Mouse (Mus musculus) adrenal gland, adult 18-20 months (tissue): Measurements from ENCODE around the gene Inpp5b. TPM values are rescaled to one million over a fixed set of nuclear protein-coding genes. Genes with fewer than 3 reads are reported as not detected.
A peak's percentile ranks its signal among the peaks of the same experiment; 100 is the strongest.
"Not testable (repeated sequence)": the region's sequence is repeated elsewhere in the genome, so short reads cannot be mapped to it uniquely, and the experiment has no call there.

Source experiments
- DNase-seq, 2 experiments: peaks; one replicate each; pipeline ENCODE4 v3.0.0; 2021 to 2022; ENCODE audit warnings: low spot score in 2 of 2
- total RNA-seq, 2 experiments: library from RNA; stranded (reverse); gene quantifications; 1 replicate in 1 of 2; 2 replicates in 1 of 2; pipeline ENCODE4 v1.2.3; 2021

Inpp5b gene
- total RNA-seq, 2 experiments from 2014 or later, result 16.9 to 18.8 TPM

DNA sequence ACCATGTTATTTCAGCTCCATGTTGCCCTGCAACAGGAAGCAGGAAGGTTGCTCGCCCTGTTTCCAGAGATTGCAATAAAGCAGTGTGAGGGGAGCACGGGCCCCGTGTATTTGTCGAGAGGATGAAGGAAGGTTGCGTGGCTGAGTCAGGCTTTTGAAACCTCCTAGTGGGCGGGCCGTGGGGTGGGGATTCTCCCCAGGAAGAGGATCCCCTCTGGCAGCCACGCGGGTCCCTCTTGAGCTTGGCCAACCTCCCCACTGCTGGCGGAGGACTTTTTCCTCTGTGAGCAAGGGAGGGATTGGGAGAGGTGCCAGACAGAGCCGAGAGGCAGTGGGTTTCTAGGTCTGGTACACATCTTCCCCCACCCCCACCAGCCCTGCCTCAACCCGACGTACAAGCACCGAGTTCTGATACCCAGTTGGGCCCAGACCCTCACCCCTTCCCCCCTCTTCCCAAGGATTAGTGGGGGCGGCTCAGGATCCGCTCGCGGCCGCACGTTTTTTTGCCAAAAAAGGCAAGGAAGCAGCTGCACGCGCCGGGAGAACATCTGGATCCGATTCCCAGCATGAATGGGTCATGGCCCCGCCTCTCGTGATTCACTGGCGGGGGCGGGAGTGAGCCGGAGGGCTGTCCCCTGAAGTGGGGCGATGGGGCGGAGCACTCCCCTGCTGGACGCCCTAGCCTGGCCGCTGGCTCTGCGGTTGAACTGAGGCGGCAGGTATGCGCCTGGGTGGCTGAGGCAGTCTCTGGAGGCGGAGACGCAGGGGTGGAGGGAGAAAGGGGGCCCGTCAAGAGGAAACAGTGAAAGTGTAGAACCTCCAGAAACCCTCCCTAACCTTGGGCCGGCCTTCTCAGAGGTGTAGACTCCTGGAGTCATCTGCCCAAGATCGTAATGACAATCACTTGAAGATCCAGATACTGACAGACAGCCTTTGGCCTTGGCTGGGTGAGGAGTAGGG is 32.9 kb upstream of the Inpp5b start:
- DNase-seq, result peak; percentile 93

DNA sequence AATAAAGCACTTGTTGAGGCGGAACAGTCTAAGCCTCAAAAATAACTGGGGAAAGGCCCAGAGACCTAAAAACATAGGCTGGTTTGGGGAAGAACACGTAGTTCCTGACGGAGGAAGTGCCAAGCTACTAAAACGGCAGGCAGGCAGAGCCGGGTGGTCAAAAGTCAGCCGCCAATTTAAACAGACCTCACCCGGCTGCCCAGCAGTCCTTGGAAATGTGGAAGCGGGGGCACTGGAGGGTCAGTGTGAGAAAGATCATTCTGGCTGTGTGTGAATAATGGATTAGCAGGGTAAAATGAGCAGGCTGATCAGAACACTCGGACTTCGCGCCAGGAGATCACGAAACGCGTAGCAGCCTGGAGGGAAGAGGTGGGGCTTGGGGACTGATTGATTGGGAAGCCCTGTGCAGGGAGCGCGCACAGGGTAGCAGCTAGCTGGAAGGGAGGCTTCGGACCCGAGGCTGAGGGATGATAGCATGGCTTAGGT is 31.6 kb upstream of the Inpp5b start:
- DNase-seq, result peak; percentile 49 to 57

DNA sequence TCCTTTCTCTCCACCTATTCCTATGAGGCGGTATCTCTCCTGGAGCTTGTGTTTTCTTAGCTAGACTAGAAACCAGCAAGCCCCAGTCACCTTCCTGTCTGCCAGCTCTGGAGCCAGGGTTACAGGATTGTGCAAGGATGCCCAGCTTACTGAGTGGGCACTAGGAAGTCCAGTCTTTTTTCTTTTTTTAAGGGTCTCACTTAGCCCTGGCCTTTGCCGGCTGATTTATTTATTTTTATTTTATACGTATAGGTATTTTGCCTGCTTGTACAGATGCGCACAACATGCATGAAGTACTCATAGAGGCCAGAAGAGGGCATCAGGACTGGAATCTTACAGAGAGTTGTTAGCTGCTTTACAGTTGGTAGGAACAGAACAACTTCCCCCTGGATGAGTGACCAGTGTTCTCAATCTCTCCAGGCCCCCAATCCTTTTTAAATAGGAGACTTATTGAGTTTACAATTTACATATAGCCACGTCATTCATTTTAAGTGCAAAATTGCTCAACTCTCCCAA is 30.8 kb upstream of the Inpp5b start:
- DNase-seq, result peak in 1 of 2 experiments; percentile 22

DNA sequence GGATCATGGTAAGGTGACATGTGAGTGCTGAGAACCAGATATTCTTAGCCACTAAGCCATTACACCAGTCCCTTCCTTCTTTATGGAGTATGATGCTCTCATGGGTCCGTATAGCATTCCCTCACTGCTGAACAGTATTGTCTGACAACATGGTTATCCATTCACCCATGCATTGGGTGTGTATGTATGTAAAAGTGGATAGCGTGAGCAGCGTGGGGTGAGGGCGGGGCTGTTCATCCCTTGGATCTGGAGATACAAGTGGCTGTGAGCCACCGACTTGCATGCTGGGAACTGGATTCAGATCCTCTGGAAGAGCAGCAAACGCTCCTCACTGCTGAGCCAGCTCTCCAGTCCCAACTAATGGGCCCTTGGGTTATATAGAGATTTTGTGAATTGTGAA is 29.0 kb upstream of the Inpp5b start:
- DNase-seq, result no peak

DNA sequence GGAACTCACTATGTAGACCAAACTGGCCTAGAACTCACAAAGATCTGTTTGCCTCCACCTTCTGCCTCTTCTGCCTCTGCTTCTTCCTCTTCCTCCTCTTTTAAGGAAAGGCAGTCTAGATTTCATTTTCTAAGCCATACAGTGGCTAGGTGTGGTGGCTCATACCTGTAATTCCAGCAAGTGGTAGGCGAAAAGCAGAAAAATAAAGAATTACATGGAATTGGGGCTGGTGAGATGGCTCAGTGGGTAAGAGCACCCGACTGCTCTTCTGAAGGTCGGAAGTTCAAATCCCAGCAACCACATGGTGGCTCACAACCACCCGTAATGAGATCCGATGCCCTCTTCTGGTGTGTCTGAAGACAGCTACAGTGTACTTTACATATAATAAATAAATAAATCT is 27.8 kb upstream of the Inpp5b start:
- DNase-seq, result not testable (repeated sequence)

DNA sequence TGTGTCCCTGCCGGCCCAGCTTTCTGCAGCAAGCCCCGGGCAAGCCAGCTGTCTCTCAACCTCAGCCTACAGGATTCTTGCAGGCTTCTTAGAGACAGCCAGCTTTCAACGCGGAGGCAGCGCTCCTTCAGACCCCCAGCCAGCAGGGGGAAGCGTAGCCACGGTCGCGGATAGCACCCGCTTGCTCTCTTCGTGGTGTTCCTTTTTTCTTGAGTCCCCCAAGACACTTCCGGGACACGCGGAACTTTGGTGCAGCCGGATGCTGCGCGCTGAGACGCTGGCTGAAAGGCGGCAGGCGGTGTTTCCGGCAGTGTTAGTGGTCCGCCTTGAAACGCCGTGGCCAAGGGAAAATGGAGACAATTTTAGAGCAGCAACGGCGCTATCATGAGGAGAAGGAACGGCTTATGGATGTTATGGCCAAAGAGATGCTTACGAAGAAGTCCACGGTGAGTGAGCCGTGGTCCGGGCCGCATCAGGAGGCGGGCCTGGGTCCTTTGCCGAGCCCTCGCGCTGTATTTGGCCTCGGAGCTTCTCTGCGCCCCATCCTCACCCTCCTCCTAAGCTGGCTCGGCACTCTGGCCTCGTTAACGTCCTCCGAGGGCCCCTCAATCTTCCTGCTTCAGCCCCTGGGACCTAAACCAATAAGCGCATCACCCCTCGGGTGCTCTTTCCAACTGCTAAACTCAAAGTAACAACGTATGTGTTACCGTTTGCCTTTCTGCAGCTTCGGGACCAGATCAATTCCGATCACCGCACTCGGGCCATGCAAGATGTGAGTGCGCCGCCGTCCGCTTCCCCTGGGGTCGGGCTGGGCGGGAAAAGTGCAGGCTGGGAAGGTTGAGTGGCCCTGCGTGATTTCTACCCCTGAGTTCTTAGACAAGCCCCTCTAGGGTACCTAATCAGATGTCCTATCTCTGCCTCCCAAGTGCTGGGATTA is 26.8 kb upstream of the Inpp5b start, which contains the start of gene Sf3a3:
Gene Sf3a3, plus strand, starts transcription at position 232 of the 937 bp plus-strand sequence.
- peak; percentile 88 to 93 for DNase-seq

DNA sequence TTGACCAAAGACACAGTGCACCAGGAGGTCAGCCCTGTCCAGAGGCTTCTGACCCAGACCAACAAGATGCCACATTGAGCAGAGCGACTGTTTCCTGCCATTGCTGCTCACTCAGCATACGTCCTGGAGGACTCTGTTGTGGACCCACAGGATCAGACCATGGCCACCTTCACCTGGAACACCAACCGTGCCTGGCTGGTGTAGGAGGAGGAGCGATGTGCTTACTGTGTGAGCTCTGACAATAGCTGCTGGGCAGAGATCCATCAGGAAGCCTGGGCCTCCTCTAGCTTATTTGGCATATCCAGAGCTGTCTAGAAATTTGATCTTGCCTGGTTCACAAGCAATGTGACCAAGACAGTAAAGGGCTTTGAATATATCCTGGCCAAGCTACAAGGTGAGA is 22.5 kb upstream of the Inpp5b start:
- DNase-seq, result no peak

DNA sequence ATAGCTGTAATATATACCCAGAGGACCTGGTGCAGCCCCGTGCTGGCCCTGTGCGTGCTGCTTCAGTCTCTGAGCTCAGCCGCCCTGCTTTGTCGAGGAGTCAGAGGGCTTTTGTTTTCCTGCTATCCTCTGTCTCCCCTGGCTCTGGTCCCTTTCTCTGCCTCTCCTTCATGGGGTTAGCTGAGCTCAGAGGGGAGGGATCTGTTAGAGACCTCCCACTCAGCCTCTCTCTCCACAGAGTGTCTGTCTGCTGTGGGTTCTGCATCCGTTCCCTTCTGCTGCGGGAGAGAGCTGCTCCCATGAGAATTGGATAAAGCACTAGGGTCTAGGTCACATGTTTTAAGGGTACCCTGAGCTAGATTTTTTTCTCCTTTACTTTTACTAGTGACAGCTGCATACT is 15.5 kb upstream of the Inpp5b start:
- no peak for DNase-seq

DNA sequence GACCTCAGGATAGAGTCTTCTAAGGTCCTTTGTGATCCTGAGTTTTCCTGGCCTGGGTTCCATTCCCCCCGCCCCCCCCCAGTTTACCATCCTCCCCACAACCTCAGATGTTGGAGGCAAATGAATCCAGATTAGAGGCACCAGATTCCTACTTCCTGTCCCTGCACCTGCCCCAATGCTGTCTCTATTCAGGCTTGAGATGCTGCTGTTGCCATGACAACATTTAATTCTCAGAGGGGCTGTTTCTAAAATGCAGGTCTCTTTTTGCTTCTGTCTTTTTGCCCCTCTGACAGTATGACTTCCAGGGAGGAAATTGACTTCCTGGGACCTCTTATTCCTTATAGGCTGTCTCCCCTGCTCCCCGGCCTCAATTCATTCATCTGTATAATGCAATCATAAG is 4.7 kb upstream of the Inpp5b start:
- DNase-seq, result no peak

DNA sequence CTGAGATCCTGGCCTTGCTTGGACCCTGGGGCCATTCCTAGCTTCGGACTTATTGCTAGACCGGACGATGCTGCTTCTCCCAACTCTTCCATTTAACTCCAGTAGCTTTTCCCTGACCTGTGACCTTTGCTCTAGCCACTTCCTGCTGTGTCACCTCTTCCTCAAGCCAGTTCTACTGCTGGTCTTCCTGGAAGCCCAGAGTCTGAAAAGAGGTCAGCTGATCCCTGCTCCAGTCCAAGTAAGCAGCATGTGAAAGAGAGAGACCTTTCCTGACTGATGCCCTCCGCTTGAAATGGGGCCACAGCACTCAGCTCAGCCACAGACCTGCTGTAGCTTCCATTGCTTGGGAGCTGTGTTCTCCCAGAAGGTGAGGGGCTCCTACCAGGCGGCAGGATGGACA is 4.2 kb upstream of the Inpp5b start:
- no peak for DNase-seq

DNA sequence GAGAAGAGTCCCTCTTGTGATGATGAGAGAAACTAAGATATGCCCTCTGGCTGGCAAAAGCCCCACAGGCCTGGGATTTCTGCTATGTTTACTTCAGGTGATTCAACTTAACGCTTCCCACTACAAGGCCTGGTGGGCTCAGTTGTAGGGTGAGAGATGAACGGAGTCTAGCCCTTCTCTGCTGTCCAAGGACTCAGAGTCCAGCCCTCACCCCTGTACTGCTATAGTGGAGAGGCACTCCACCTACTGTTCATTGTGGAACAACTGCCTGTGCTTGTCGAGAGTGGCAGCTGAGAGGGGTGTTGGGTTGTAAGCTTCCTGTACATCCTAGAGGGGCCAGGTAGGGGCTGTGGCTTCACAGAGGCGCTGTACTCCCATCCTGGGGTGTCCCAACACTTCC is 3.6 kb upstream of the Inpp5b start:
- DNase-seq, result no peak

DNA sequence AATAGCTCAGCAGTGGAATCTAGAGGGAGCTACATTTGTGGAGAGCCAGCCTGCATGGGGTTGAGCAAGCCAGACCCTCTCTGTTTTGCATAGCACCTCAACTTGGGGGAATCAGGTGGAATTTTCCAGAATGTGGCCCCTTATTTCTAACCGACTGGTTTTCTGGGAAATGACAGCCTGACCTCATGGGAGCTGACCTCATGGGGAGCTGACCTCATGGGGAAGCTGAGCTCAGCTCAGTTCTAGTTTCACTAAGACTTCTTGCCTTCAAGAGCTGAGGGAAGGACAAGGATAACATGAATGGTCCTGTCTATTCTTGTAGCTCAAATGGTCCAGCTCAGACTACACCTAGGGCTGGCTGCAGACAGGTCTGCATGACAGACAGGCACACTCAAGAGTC is 2.9 kb upstream of the Inpp5b start:
- DNase-seq, result no peak

DNA sequence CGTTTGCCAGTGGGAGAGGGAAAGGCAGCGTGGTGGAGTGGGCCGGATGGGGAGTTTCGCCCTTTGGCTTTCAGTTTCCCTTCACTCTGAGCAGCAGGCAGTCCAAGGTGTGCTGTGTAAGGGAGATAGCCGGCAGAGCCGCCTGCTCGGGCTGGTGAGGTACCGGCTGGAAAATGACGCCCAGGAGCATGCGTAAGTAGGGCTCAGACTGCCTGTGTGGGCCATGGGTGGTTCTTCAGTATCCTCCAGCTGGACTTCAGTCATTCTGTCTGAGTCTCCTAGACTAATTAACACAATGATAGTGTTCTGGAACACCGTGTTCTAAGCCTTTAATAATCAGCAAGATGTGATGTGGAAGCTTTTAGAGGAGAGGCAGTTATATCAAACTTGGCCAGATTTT is 1.2 kb downstream of the Inpp5b start:
- no peak for DNase-seq

DNA sequence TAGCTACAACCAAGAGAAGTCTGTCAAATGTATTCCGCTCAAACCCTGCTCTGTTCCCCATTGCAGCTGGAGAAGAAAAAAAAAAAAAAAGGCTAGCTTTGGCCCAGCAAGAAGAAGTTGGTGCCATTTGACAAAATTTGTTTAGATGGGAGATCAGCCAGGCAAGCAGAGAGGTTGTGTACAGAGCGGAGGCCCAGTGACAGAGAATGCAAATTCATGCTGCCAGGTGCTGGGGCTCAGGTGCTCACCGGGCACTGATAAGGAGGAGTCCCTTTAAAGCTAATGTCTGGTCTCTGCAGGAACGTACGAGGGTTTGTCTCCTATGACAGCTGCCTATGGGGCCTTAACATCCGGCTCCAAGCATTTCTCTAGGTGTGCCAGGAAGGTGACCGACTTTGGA is 4.9 kb downstream of the Inpp5b start:
- DNase-seq, result no peak

DNA sequence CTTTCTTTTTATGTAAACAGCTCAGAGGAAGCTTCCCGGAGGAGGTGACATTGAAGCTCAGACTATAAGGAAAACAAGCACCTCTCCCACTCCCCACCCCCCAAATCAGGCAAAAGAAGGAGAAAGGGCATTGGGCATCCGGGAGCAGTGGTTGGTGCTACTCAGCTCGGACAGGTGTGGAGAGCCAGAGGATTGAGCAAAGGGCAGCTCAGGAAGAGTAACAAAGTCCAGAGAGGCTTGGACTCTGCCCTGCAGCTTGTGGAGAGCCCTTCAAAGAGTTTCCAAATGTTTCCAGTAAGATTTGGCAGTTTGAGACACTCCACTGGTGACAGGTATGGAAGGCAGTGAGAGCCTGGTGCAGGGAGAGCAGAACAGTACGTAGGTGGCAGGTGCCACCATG is 6.2 kb downstream of the Inpp5b start:
- DNase-seq, result no peak

DNA sequence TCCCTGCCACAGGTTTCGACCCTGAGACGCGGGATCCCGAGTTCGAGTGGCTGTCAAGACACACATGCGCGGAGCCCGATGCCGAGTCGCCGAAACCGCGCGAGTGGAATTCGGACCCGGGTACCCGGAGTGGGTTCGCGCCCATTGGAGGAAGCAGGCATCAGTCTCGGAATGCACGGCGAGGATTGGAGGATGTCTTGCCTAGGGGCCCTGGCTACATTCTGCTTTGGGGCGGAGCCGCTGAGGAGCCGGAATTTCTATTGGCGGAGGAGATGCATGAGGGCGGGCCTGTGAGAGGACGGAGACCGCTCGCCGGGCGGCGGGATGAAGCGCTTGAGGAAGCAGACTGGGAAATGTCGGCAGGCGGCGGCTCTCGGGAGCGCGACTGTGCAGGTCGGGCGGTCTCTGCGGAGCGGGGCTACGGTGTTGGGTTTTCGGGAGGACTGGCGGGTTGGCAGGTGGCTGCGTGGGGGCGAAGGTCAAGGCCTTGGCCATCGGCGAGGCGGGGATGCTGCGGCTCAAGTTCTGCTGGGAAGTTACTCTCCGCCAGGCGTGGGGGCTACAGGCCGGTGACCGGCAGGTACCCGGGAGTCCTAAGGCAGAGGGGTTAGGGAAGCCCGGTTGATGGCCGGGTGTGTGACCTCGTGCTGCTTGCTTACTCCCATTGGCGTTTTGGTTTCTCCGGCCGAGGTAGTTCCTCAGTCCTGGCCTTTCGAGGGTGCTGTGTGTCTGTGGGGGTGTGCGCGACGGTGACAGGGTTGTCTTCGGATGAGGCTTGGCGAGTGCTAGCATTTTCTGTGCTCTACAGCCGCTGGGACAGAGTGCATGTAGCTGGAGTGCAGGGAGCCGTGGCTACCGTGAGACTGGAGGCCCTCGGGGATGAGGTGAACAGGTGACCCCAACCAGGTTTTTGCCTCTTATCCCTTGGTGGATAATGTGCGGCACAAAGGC is 9.9 kb downstream of the Inpp5b start:
- DNase-seq, result peak; percentile 95 to 96

DNA sequence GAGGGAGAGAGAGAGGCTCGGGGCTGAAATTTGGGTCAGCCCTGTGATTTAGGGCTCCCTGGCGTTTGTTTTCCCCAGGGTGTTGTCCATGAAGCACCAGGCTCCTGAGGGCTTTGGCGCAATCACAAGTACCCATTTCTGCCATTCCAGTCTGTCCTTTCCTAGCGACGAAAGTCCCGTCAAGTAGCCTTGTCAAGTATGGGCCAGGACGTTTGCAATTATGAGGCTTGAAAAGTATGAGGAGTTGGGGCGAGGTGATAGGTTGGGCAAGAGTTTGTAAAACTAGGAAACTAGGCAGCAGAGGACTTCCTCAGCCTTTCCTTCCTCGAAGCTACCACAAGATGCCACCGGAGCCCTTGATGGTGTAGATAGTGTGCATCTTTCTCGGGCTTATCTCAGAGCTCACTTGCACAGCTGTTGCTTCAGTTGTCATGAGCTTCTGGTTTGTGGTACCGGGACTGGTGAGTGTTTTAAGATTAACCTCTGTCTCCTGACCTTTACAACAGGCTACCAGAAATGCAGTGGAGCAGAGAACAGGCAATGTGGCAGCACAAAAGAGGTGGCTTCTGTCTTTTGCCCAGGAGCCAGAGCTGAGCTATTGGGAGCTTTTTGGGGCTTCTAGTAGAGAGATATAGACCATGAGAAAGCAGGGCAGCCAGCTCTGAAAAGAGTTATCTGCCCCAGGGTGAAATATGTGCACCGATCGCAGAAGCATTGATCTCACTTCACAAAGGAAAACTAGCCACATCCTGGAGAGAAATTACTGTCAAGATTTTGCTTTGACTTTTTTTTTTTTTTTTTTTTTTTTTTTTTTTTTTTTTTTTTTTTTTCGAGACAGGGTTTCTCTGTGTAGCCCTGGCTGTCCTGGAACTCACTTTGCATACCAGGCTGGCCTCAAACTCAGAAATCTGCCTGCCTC is 10.9 kb downstream of the Inpp5b start:
- DNase-seq, result no peak

DNA sequence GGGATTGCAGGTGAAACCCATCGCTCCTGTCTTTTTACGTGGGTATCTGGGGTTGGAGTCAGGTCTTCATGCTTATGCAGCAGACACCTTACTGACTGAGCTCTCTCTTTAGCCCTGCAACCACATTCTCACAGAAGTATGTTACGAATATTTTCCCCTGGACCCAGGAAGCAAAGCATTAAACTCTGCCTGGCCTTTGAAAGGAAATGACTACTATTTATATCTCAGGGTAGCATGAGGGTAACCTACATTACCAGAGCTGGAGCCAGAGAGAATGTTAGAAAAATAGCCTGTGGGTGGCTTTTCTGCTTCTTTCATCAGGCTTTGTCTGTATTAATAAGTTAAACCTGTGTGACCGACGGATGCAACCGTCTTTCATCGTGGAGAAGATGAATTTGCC is 13.9 kb downstream of the Inpp5b start:
- DNase-seq, result no peak

DNA sequence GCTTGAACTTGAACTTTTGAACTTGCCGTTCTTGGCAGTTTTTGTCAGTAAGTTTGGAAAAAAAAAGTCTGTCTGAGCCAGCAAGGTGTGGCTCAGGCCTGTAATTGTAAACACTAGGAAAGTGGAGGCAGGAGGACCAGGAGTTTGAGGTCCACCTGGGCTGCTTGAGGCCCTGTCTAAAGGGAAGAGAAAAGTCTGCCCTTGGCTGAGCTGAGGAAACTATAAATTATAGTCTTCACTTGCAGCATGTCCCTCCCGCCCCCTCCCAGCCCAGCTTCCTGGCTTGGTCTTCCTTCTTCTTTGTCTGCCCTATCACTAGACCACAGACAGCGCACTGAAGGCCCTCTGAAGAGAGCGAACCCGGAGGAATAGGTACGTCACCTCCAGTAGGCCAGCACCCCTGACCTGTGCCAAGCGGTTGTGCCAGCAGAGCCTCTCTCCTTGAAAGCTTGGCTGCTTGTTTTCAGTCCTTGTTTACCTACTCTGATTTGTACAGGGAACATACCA is 17.7 kb downstream of the Inpp5b start:
- no peak for DNase-seq
